Mouse (Mus musculus) thymus, adult 18-20 months (tissue): ENCODE results near the gene Krt4.

Experiments used
- DNase-seq, 2 experiments: peaks; one replicate each; pipeline ENCODE4 v3.0.0; 2022; ENCODE audit warnings: mixed read lengths in 2 of 2

Gene Krt4

GRCm38 (mm10) chr15:101879776-101880175, 44.8 kb downstream of the Krt4 start:
- DNase-seq: no peak

- DNase-seq: no peak
Measured at GRCm38 (mm10) chr15:101878041-101878440, 46.5 kb downstream of the Krt4 start.

DNA sequence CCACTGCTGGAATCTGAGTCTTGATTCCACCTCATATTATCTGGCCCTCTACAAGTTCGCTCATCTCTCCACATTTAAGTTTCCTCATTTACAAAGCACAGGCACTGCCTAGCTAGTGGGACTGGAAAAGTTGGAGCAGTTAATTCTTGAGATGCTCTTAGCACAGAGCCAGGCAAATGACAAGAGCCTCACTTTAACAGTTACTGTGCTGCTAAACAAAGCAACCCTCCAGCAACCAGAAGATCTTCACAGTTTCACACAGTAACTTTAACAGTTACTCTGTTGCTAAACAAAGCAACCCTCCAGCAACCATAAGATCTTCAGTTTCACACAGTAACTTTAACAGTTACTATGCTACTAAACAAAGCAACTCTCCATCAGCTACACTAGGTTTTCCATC, 50.2 kb downstream of the Krt4 start:
- DNase-seq: no peak

GRCm38 (mm10) chr15:101873231-101873630, 51.3 kb downstream of the Krt4 start:
- DNase-seq: no peak

DNA sequence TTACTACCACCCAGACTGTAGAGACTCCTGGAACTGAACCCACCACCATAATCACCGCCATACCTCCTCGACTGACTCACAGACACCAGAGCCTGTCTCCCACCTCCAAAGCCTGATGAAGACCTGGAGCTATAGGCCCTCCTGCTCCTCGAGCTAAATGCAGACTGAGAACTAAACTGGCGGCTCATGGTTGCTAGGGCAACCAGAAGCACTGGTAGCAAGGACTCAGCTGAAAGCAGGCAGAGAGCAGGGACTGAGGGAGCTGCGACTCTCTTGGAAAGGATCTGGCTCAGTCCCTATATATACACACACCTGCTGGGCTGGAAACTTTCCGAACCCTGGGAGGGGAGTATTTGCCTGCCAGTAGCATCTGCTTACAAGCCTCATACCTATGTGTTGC, 55.1 kb downstream of the Krt4 start, which contains the start of gene Krt77:
Gene Krt77 (minus strand): TSS at position 275 of the 400 bp plus-strand sequence.
- DNase-seq: no peak
